Mouse (Mus musculus) bone marrow macrophage, adult 2 months (primary cell): ENCODE results near the gene Senp3.

Source experiments
- CTCF ChIP-seq: IDR thresholded peaks from 2 replicates; pipeline ENCODE4 v1.5.1; 2012; ENCODE audit warnings: low read depth, mild to moderate bottlenecking, low read length, moderate library complexity
- POLR2A ChIP-seq: IDR thresholded peaks from 2 replicates; pipeline ENCODE4 v1.6.1; 2012; ENCODE audit warnings: mild to moderate bottlenecking, low read depth, low read length, borderline replicate concordance

DNA sequence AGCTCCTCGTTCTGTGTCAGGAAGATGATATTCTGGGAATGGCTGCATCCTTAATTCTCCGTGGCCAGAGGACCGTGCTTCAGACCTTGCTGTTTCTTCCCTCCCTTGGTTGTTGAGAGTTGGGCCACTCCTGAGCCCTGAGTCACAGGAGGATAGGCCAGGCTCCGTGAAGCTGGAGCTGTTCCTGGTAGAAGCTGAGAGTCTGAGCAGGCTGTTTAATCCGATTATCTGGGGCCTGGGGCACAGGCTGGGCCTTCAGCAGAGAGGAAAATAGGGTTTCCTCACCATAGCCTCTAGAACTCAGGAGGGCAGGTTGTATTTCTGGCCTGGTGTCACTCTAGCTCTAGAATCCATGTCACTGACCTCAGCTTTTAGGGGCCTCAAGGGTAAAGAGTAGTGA is 28.5 kb downstream of the Senp3 start:
- no peak for TF ChIP-seq CTCF
- no peak for TF ChIP-seq POLR2A
